Mouse (Mus musculus) ES-CJ7 (cell line): Measurements from ENCODE around the gene Ust.

Experiments
- DNase-seq: peaks from one replicate; pipeline ENCODE4 v3.0.0; 2011; ENCODE audit warnings: low read depth, low spot score

Gene Ust

GRCm38 (mm10) chr10:8518141-8519013, at the start of gene Ust:
Gene Ust, minus strand, starts transcription at chr10:8518825.
- peak; percentile 84 for DNase-seq

DNA sequence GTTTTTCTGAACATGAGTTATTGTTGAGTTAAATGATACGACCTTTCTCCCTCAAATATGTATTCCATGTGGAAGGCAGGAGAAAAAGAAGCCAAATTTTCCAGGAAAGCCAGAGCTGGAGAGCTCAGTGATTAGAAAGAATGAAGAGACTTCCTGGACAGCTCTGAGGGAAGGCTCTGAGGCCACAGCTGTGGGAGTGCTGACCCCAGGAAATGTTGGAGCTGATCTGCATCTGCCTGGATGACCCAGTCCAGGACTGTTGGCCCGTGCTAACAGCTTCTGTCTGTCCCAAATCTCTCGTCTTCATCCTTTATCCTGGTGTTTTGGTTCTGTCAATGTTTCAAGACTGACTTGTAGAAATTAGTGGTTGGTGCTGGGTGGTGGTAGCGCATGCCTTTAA, 42.7 kb upstream of the Ust start:
- DNase-seq, result no peak

DNA sequence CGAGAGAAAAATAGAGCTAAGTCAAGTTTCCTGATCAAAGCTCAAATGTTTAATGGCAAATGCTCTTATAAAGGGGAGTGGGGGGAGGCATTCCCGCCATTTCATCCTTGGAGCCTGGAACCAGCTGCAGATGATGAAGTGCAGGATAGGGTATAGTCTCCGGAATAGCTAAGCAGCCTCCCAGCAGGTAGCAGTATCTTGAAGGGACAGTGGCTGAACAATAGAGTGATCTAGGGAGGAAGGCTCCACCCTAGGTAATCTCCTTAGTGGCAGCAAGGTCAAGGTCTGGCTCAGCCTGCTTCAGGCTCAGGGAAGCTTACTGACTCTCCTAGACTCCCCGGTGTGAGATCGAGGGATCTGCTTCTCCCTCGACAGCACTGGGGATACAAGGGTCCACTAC, 40.9 kb upstream of the Ust start:
- DNase-seq, result peak; percentile 85

DNA sequence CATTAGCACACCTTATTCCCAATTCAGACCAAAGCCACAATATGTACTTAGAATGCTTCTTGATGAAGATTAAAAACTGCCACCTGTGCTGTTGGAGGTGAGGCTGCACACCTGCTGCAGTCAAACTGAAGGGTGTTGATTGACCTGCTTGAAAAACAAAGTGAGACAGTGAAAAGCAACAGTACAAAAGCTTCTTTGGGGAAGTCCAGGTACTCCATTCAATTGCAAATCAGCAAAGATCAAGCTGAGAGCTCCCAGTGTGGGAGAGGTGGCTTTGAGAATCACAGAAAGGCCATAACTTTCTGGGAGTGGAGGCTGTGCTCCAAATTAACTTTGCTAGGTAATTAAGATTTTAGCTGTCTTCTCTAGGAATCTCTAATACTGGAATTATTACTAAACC, 33.6 kb upstream of the Ust start:
- peak; percentile 79 for DNase-seq

DNA sequence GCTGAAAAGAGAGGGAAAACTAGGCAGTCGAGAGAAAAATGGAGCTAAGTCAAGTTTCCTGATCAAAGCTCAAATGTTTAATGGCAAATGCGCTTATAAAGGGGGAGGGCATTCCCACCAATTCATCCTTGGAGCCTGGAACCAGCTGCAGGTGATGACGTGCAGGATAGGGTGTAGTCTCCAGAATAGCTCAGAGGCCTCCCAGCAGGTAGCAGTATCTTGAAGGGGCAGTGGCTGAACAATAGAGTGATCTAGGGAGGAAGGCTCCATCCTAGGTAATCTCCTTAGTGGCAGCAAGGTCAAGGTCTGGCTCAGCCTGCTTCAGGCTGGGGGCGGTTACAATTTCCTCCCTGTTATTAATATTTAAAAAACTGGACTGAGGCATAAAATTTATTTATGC, 33.0 kb upstream of the Ust start:
- DNase-seq, result peak; percentile 49

- DNase-seq, result no peak
These were observed 22.9 kb upstream of the Ust start for GRCm38 (mm10) chr10:8541514-8541913.

DNA sequence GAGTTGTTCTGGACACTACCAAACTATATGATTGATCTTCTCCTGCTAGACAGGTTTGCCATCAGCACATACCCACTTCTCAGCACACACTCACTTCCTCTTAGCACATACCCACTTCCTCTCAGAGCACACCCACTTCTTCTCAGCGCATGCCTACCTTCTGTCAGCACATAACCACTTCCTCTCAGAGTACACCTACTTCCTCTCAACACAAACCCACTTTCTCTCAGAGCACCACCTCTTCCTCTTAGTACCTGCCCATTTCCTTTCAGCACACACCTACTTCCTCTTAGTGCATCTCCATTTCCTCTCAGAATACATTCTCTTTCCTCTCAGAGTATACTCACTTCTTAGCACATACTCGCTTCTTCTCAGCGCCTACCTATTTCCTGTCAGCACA, 16.8 kb upstream of the Ust start:
- no peak for DNase-seq

DNA sequence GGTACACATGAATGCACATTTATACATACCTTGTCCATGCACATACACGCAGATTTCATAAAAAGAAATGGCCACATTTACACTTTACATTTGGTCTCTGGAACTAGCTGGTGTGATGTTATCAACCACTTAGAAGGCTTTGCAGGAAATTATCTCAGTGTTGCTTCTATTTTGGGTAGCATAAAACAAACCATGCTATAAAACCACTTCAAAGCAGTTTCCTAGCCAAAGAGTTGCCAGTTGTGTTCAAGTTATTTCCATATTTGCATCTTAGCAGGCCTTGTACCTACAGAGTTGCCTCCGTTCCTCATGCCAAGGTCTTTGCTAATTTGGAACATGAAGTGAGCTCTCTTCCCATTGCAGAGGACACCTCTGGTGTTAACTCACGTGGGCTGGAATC, 13.0 kb upstream of the Ust start:
- DNase-seq, result no peak

DNA sequence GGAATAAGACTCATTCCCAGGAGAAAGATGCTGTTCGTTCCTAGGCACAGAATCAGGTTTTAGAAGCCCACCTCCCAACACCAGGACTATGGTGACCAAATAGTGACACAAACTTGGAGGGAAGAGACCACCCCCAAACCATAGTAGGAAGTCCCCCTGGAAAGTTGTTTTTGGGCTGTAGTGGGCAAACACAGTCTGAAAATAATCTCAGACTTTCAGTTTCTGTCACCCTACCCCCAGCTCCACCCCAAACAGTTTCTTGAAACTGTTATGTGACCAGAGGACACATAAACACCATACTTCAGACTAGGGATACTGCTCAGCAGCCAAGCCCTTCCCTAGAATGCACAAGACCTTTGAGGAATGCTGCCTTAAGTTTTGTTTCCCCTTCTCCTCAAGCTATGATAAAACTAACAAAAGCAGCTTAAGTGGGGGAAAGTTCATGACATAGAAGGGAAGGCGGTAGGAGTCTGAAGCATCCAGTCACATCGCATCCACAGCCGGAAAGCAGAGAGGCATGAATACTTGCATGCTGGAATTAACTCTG, 12.0 kb upstream of the Ust start:
- DNase-seq, result no peak

- peak; percentile 85 for DNase-seq
These were observed 10.5 kb upstream of the Ust start for GRCm38 (mm10) chr10:8529173-8529572.

DNA sequence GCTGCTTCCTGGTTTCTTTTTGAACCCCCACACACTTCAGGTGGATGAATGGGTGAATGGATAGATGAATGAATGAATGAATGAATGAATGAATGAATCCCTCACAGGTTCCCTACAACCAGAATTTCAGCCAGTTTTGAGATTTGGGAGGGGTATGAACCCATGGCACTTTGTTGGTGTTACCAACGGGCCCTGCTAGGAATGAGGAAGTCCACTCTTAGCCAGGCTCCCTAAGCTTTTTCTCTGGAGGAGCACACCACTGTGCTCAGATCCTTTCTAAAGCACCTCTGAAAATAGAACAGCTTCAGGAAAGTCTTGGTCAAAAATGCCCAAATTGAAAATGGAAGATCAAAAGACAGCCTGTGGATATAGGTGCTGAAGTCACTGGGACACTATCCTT, 6.7 kb upstream of the Ust start:
- DNase-seq, result no peak

- DNase-seq, result no peak
These were observed 2.9 kb upstream of the Ust start for GRCm38 (mm10) chr10:8521536-8521935.

GRCm38 (mm10) chr10:8520766-8521395, 2.3 kb upstream of the Ust start:
- DNase-seq, result no peak

GRCm38 (mm10) chr10:8519014-8519491, 428 bp upstream of the Ust start:
- DNase-seq, result no peak

- DNase-seq, result no peak
These were observed 959 bp downstream of the Ust start for GRCm38 (mm10) chr10:8517591-8518140.

DNA sequence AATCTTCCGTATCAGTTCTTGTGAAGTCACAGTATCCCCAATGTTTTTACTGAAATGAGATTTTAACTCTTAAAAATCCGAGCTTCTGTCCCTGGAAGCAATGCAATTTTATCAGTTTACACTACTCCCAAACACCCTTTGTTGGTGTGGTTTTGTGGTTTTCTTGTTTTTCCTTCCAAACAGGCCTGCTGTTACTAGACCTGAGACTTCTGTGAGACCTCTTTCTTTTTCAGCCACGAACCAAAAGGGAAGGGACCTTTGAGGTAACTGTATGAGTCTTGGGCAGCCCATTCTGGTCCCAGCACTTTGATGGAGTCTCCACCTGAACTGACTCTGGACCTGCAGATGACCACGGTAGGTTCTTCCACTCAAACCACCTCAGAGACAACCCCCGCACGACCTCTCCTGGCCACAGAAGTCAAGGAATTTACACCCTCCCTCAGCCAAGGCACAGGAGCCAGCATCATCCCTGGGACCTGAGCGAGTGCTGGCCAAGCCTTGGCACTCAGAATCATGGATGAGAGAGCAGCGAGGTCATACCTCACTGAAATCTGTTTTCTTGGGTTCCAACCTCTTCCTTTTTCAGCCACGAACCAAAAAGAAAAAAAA, 1.6 kb downstream of the Ust start:
- peak; percentile 19 for DNase-seq

- no peak for DNase-seq
These were observed 4.9 kb downstream of the Ust start for GRCm38 (mm10) chr10:8513690-8514089.

DNA sequence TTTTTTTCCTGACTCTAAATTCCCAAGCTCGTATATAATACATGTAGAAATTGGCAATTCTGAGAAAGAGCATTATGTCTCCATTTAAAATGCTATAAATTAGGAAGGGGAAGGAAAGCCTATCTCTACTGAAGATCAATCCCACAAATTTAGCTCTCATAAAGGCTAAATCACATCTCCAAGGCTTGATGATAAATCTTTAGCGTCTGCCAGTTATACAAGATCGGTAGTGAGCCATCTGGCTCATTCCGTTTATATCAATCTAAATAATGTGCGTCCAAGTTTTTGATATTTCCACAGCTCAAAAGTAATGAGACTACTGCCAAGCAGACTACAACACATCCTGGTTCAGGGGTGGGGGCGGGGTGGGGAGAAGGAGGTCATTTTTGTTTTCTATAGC, 6.4 kb downstream of the Ust start:
- no peak for DNase-seq

GRCm38 (mm10) chr10:8511760-8512159, 6.9 kb downstream of the Ust start:
- DNase-seq, result no peak

- no peak for DNase-seq
These were observed 12.4 kb downstream of the Ust start for GRCm38 (mm10) chr10:8506247-8506573.

- DNase-seq, result no peak
These were observed 13.0 kb downstream of the Ust start for GRCm38 (mm10) chr10:8505346-8506246.
